Mouse (Mus musculus) gastrocnemius, postnatal 4 days (tissue): Measurements from ENCODE around the gene Wdr66. TPM values are rescaled to one million over a fixed set of nuclear protein-coding genes. Genes with fewer than 3 reads are reported as not detected.

ENCODE experiments used
- DNase-seq, 2 experiments: peaks; one replicate each; pipeline ENCODE4 v3.0.0; 2021 to 2022; ENCODE audit warnings: low spot score in 2 of 2, mixed read lengths in 2 of 2
- total RNA-seq, 2 experiments: library from RNA; stranded (reverse); gene quantifications; 2 replicates each; pipeline ENCODE4 v1.2.3; 2021

Gene Wdr66
- total RNA-seq, 2 experiments from 2014 or later: 2.4 to 4.2 TPM

GRCm38 (mm10) chr5:123347985-123348384 lies 96.1 kb downstream of the Wdr66 start:
- no peak for DNase-seq

DNA sequence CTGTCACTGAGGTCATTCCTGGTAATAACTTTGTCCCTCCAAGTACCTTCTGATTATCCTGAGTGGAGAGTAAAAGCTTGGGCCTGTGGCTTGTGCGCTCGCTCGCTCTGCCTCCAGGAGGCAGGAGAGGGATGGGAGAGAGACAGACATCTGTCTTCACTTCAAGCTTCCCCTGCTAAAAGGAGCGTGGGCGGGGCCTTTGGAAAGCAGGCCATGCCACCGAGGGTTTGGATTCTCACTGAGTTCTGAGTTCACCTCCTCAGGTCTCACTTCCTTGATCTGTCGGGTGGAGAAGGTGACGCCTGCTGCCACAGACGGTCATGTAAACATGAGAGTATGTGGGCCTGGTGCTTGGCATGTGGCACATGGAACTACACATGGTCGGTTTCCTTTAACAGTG lies 98.5 kb downstream of the Wdr66 start:
- DNase-seq: no peak

GRCm38 (mm10) chr5:123355918-123356317 lies 104.0 kb downstream of the Wdr66 start:
- DNase-seq: no peak

GRCm38 (mm10) chr5:123357253-123357652 lies 105.4 kb downstream of the Wdr66 start:
- no peak for DNase-seq

DNA sequence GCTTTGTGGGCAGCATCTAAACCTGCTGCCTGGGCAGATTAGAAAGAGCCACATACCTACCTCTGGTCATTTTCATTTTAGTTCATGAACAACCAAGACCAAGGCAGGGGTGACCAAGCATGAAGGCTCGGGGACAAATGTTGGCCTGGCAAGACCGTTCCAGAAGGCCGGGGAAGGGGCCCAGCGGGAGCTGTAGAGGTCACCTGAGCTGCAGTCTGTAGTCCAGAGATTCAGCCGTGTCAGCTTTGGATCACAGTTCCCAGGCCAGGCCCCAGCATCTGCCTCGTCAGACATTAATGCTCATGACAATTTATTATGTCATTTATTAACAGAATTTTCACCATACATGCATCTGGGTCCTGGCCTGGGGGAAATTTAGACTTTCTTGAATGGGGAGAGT lies 107.5 kb downstream of the Wdr66 start:
- DNase-seq: no peak

- no peak for DNase-seq
These were observed 111.0 kb downstream of the Wdr66 start for GRCm38 (mm10) chr5:123362911-123363310.

DNA sequence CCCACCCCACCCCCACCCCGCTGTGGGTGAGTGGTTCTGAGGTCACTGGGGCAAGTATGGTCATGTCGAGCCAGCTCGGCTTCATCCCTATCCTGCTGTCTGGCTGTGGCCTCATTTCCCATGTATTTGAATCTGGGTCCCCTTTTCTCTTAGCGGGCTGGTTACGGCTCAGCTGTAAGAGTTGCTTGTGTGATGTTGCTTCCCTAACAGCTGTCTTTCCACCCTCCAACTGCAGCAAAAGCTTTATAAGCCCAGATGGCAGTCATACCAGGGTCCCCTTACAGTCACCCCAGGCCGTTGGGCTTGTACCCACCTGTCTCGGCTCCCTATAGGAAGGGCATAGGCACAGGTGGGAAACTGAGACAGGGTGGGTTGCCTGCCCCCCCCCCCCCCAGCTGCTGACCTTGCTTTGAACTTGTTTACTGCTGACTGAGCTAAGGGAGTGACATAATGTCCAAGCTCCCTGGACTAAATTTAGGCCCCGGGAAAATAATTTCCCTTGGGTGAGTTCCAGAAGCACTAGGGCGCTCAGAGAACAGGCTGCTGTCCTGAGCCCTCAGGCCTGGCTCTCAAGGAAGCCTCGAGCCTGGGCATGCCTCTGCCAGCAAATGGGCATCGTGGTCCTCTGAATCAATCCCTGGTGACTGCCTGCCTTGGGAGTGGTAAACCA lies 112.5 kb downstream of the Wdr66 start:
- no peak for DNase-seq

DNA sequence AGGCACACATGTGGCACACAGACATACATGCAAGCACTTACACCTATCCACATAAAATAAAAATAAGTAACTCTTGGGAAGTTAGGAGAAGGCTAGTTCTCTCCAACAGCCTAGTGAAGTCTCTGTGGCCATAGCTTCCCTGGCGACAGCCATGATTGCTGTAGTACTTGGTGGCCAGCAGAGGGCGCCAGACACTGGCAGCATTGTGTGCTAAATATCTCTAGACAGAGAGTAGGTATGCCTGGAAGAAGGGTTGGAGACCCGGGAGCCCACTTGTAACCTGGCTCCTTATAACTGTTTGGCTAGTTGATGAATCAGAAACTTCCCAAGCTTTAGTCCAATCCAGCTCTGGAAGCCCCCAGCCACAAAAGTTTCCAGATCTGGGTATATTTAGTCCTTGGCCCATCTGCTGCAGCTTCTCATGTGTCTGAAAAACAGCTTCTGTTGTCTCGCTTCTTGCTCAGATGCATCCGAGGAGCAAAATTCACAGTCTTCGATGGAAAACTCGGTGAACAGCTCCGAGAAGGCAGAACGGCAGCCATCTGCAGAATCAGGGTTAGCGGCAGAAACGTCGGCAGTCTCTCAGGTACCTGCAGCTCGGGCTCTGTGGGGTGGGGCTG lies 117.1 kb downstream of the Wdr66 start:
- no peak for DNase-seq

GRCm38 (mm10) chr5:123370049-123370448 lies 118.1 kb downstream of the Wdr66 start:
- DNase-seq: no peak

- no peak for DNase-seq
These were observed 123.4 kb downstream of the Wdr66 start for GRCm38 (mm10) chr5:123375262-123375661.

- DNase-seq: no peak
These were observed 124.0 kb downstream of the Wdr66 start for GRCm38 (mm10) chr5:123375793-123376452.

DNA sequence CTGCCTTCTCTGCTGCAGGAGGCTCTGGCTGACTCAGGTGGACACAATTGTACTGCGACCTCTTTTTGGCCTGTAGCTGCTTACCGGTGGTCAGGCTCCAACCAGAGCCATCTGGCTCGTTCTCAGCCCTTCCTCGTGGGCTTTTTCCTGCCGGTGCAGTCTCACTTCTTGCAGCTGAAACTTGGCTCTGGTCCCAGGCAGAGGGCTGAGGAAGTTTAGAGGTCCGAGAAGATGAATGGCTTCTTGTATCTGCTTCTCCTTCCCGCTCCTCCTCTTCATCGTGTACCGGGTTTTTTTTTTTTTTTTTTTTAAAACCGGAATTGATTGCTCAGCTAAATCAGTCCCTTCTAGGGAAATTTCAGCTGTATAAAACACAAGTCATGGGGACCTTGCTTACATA lies 124.7 kb downstream of the Wdr66 start:
- peak in 1 of 2 experiments; percentile 70 for DNase-seq

Other genes with a start within 250 kb of the Wdr66 start
- gene Orai1, start 237.0 kb upstream of the Wdr66 start, total RNA-seq: 10 to 100 TPM; 46.2 to 53.8 TPM
- not detected for gene Morn3, start 205.1 kb upstream of the Wdr66 start, total RNA-seq
- 10 to 100 TPM; 24.0 to 25.9 TPM for gene Tmem120b, start 183.7 kb upstream of the Wdr66 start, total RNA-seq
- under 1 TPM; 0.91 to 0.93 TPM for gene Rhof, start 119.4 kb upstream of the Wdr66 start, total RNA-seq
- gene Setd1b, start 109.9 kb upstream of the Wdr66 start, total RNA-seq: 10 to 100 TPM; 21.0 to 21.4 TPM
- gene Psmd9, start 82.7 kb upstream of the Wdr66 start, total RNA-seq: 10 to 100 TPM; 28.3 to 32.2 TPM
- gene Hpd, start 69.4 kb upstream of the Wdr66 start, total RNA-seq: 1 to 10 TPM in 1 of 2 experiments, under 1 TPM in 1; 0.42 to 2.4 TPM
- 10 to 100 TPM; 33.6 to 37.5 TPM for gene Bcl7a, start 91.7 kb downstream of the Wdr66 start, total RNA-seq
- 10 to 100 TPM; 48.4 to 49.8 TPM for gene Mlxip, start 142.7 kb downstream of the Wdr66 start, total RNA-seq
- not detected for gene Lrrc43, start 237.2 kb downstream of the Wdr66 start, total RNA-seq
- gene Il31, start 237.4 kb downstream of the Wdr66 start, total RNA-seq: not detected